In genomic region chr11:89239891-89240290, GRCm38 (mm10) we compare ENCODE assay signal across 28 mouse cellular contexts.
DNase-seq lines count a peak whose midpoint lies in the region; ATAC-seq lines count a peak whose summit lies in the region.
"Had no signal": no experiment of that assay in that cellular context is flagged by ENCODE, and none has a peak within 500 bp of the region (broad histone marks: within the 10 kb centered on the region; RNA-seq: fewer than 3 reads in every experiment).

No protein-coding gene starts in this region.

- no peaks in the 10 kb centered on the region for H3K36me3 ChIP-seq in embryonic facial prominence, embryonic 15.5 days
- H3K36me3 ChIP-seq: forebrain, embryonic 10.5 days; forebrain, embryonic 15.5 days; heart, embryonic 10.5 days; heart, embryonic 15.5 days; hindbrain, embryonic 12.5 days; limb, embryonic 13.5 days; midbrain, embryonic 12.5 days had no signal

- peaks cover 7% of the 10 kb centered on the region; the same call in 1 of the 2 replicates for H3K4me1 ChIP-seq in embryonic facial prominence, embryonic 15.5 days
- H3K4me1 ChIP-seq: forebrain, embryonic 15.5 days; heart, embryonic 15.5 days; hindbrain, embryonic 12.5 days; megakaryocyte, embryonic 14.5 days; midbrain, embryonic 12.5 days had no signal

- no peak overlapping the region for H3K27ac ChIP-seq in embryonic facial prominence, embryonic 15.5 days (replicated peaks)
- H3K27ac ChIP-seq: forebrain, embryonic 10.5 days; forebrain, embryonic 15.5 days; heart, embryonic 10.5 days; heart, embryonic 15.5 days; hindbrain, embryonic 12.5 days; kidney, postnatal 0 days; limb, embryonic 13.5 days; midbrain, embryonic 12.5 days had no signal

- peak overlapping the region; percentile 26; the same call in 1 of the 2 replicates for H3K4me2 ChIP-seq in embryonic facial prominence, embryonic 15.5 days (replicated peaks)
- H3K4me2 ChIP-seq: forebrain, embryonic 15.5 days; heart, embryonic 15.5 days; hindbrain, embryonic 12.5 days; limb, embryonic 13.5 days; liver, embryonic 11.5 days; midbrain, embryonic 12.5 days had no signal

- no peak overlapping the region for H3K9ac ChIP-seq in embryonic facial prominence, embryonic 15.5 days
- H3K9ac ChIP-seq: forebrain, embryonic 15.5 days; heart, embryonic 15.5 days; hindbrain, embryonic 12.5 days; limb, embryonic 13.5 days; midbrain, embryonic 12.5 days had no signal

- H3K4me3 ChIP-seq in embryonic facial prominence, embryonic 15.5 days (replicated peaks): no peak overlapping the region
- H3K4me3 ChIP-seq: forebrain, embryonic 10.5 days; forebrain, embryonic 15.5 days; heart, embryonic 10.5 days; heart, embryonic 15.5 days; hindbrain, embryonic 12.5 days; limb, embryonic 13.5 days; megakaryocyte, embryonic 14.5 days; midbrain, embryonic 12.5 days had no signal

- WGBS in embryonic facial prominence, embryonic 15.5 days: 29% methylated on average over 9 of the region's 9 CpGs

- H3K9me3 ChIP-seq in embryonic facial prominence, embryonic 15.5 days (replicated peaks): no peaks in the 10 kb centered on the region
- H3K9me3 ChIP-seq: forebrain, embryonic 10.5 days; forebrain, embryonic 15.5 days; heart, embryonic 10.5 days; heart, embryonic 15.5 days; hindbrain, embryonic 12.5 days; megakaryocyte, embryonic 14.5 days; midbrain, embryonic 12.5 days had no signal

- H3K27me3 ChIP-seq in embryonic facial prominence, embryonic 15.5 days: no peaks in the 10 kb centered on the region
- H3K27me3 ChIP-seq: forebrain, embryonic 15.5 days; heart, embryonic 15.5 days; hindbrain, embryonic 12.5 days had no signal

- no peak for ATAC-seq in embryonic facial prominence, embryonic 15.5 days (ENCODE audit: insufficient number of reproducible peaks, low FRiP score, low TSS enrichment, low read depth)
- ATAC-seq: forebrain, embryonic 15.5 days; intestine, embryonic 16.5 days had no signal

- DNase-seq in heart, adult 11 months: peak; percentile 29
- no peak for DNase-seq in heart, adult 9 months (ENCODE audit: low spot score in 2 of 2)
- peak; percentile 54 for DNase-seq in 3T3-L1 (ENCODE audit: low read depth, low spot score)
- DNase-seq in Muller cell, postnatal 12 days (ENCODE audit: inconsistent ontology term): peak; percentile 1
- DNase-seq in adrenal gland, postnatal 36 days: no peak
- no peak for DNase-seq in adrenal gland, postnatal 25 days
- no peak for DNase-seq in cerebellum, adult 11-12 months
- DNase-seq: adrenal gland, adult 8-10 months; cerebellum, adult 2 months; cerebellum, postnatal 25 days; kidney, adult 8-10 months; kidney, postnatal 4 days; lung, postnatal 4 days; retina, postnatal 1 day; spleen, adult 18-20 months; thymus, postnatal 4 days had no signal

Comparison
In these comparisons a context has a peak if more than half of its experiments do, and no peak if none do; other contexts are left out.
1. DNase-seq: peak in heart, adult 11 months (single experiment), 3T3-L1 (single experiment) and Muller cell, postnatal 12 days (single experiment); none in heart, adult 9 months (0 of 2), adrenal gland, postnatal 36 days (0 of 2), adrenal gland, postnatal 25 days (single experiment) and cerebellum, adult 11-12 months (single experiment).